Mouse (Mus musculus) forebrain, embryonic 14.5 days (tissue): ENCODE results near the gene Aldoc. TPM values are rescaled to one million over a fixed set of nuclear protein-coding genes. Genes with fewer than 3 reads are reported as not detected.

ENCODE experiments used
- ATAC-seq: fragments of 200-750 bp; cut with Nextera tagmentation; 2 replicates; pipeline ENCODE4 v1.8.0; 2017; ENCODE audit warnings: mild to moderate bottlenecking, moderate library complexity
- DNase-seq: peaks from one replicate; pipeline ENCODE4 v3.0.0-alpha.2; 2015; ENCODE audit warnings: low spot score
- H3K27ac ChIP-seq: fragments of 300-500 bp; sonication (generic); 2 replicates; pipeline ENCODE4 v1.5.1; 2014; ENCODE audit warnings: low read depth, mild to moderate bottlenecking, control low read depth, low read length, moderate library complexity
- H3K27me3 ChIP-seq: fragments of 300-500 bp; sonication (generic); replicated peaks from 2 replicates; pipeline ENCODE4 v1.6.1; 2014; ENCODE audit warnings: low read length, control low read depth, mixed read lengths; ENCODE audit not compliant: control insufficient read depth, insufficient read depth
- H3K36me3 ChIP-seq: fragments of 300-500 bp; sonication (generic); 2 replicates; pipeline ENCODE4 v1.6.1; 2014; ENCODE audit warnings: low read length, control low read depth; ENCODE audit not compliant: control insufficient read depth, insufficient read depth
- H3K4me1 ChIP-seq: fragments of 300-500 bp; sonication (generic); 2 replicates; pipeline ENCODE4 v1.6.1; 2014; ENCODE audit warnings: antibody characterized with exemption, low read length, control low read depth; ENCODE audit not compliant: control insufficient read depth, insufficient read depth
- H3K4me2 ChIP-seq: fragments of 300-500 bp; sonication (generic); 2 replicates; pipeline ENCODE4 v1.6.1; 2014; ENCODE audit warnings: mild to moderate bottlenecking, control low read depth, low read length
- H3K4me3 ChIP-seq: fragments of 300-500 bp; sonication (generic); 2 replicates; pipeline ENCODE4 v1.5.1; 2014; ENCODE audit warnings: low read depth, low read length, control low read depth
- H3K9ac ChIP-seq: fragments of 300-500 bp; sonication (generic); 2 replicates; pipeline ENCODE4 v1.6.1; 2014; ENCODE audit warnings: mild to moderate bottlenecking, low read length, control low read depth, moderate library complexity
- H3K9me3 ChIP-seq: fragments of 300-500 bp; sonication (generic); replicated peaks from 2 replicates; pipeline ENCODE4 v1.6.1; 2016; ENCODE audit warnings: low read length, control low read depth, mixed read lengths; ENCODE audit not compliant: control insufficient read depth
- WGBS: fragments of 180-500 bp; shearing (Covaris S2); extraction: QIAGEN DNeasy Blood & Tissue Kit; methylation state at CpG from one replicate; pipeline ENCODE4 v1.1.7; 2014; 5-methylcytosine and 5-hydroxymethylcytosine counted together
- polyA plus RNA-seq: library from polyadenylated mRNA; unstranded; fragments of >200 nt; fragmentation: Nextera tagmentation; extraction: Ambion mirVana; gene quantifications from 2 replicates; pipeline ENCODE4 v1.2.1, GENCODE M21; 2014

The Aldoc gene
- polyA plus RNA-seq, 1 experiment from 2014 or later = 167 TPM

DNA sequence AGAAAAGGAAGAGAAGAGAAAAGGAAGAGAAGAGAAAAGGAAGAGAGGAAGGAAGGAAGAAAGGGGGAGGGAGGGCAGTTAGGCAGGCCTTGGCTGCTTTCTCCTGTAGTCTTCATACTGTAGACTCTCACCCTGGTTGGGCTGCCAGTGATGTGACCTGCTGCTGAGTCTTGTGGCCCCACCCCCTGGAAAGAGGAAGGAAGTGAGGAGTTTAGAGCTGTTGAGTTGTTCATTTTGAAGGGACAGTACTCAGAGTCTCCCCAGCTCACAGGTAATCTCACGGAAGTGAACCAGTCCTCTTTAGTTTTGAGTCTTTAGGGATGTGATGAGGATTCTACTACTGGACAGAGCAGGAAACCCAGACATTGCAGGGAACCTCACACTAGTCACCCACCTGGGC lies 30.3 kb downstream of the Aldoc start:
- 95% methylated on average over 1 of the region's 1 CpGs for WGBS
- no peak overlapping the region for H3K27ac ChIP-seq
- no peak overlapping the region for H3K4me2 ChIP-seq
- H3K9me3 ChIP-seq = no peaks in the 10 kb centered on the region
- peaks cover 10% of the 10 kb centered on the region for H3K36me3 ChIP-seq
- H3K9ac ChIP-seq = no peak overlapping the region
- no peak for DNase-seq
- ATAC-seq = no peak
- H3K4me1 ChIP-seq = no peaks in the 10 kb centered on the region
- H3K27me3 ChIP-seq = no peaks in the 10 kb centered on the region
- H3K4me3 ChIP-seq = no peak overlapping the region

DNA sequence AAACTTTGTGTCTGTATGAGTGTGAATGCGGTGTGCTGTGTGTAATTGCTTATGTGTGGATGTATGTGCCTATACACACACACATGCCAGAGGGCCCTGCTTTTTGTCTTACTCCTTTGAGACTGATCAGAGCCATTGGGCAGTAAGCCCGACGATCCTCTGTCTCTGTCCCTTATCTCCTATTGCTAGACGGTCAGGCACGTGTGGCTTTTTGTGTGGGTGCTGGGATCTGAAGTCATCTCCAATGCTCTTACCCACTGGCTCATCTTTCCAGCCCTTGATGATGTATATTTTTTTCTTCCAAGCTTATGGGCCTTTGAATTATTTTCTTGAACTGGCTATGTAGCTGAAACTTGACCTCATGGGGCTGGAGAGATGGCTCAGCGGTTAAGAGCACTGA lies 32.1 kb downstream of the Aldoc start:
- H3K4me1 ChIP-seq = no peaks in the 10 kb centered on the region
- DNase-seq = no peak
- no peak overlapping the region for H3K27ac ChIP-seq
- H3K36me3 ChIP-seq = no peaks in the 10 kb centered on the region
- H3K4me3 ChIP-seq = no peak overlapping the region
- no peaks in the 10 kb centered on the region for H3K27me3 ChIP-seq
- H3K9me3 ChIP-seq = no peaks in the 10 kb centered on the region
- WGBS = 85% methylated on average over 6 of the region's 6 CpGs
- no peak for ATAC-seq
- no peak overlapping the region for H3K4me2 ChIP-seq
- no peak overlapping the region for H3K9ac ChIP-seq

DNA sequence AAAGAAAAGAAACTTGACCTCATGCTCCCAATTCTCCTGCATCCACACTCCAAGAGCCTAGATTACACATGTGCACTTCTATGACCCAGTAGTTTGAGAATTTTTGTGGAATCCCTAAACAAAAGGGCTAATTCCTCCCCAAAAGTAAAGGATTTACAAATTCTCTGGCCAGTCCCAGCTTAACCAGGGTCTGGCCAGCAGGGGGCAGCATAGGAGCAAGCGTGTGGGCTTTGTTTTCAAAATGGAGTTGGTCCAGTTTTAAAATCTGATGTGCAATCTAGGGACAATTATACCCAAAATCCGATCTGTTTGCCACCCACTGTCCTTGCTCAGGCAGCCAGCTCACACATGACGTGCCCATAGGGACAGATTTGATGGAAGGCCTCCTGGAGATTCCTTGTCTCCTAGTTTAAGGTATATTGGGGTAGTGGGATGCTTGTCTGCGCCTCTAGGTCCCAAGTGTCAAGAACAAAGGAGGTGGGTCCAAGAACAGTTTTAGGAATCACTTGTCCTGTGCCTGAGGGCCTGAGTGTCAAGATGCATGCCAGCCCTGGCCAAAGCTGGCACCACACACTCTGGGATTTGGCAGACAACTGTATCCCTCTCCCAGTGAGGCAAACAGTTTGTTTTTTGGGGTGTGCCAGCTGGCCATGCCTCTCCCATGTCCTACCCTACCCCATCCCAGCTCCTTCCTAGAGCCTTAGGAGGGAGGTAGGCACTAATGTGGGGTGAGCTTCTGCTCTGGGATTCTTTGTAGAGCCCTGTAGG lies 32.9 kb downstream of the Aldoc start:
- DNase-seq (peak; percentile 79), ATAC-seq (no peak)
- no peak overlapping the region for H3K9ac ChIP-seq
- no peaks in the 10 kb centered on the region for H3K9me3 ChIP-seq
- H3K4me3 ChIP-seq = no peak overlapping the region
- 30% methylated on average over 4 of the region's 4 CpGs for WGBS
- no peaks in the 10 kb centered on the region for H3K4me1 ChIP-seq
- H3K27me3 ChIP-seq = no peaks in the 10 kb centered on the region
- H3K27ac ChIP-seq = no peak overlapping the region
- H3K4me2 ChIP-seq = no peak overlapping the region
- H3K36me3 ChIP-seq = no peaks in the 10 kb centered on the region

DNA sequence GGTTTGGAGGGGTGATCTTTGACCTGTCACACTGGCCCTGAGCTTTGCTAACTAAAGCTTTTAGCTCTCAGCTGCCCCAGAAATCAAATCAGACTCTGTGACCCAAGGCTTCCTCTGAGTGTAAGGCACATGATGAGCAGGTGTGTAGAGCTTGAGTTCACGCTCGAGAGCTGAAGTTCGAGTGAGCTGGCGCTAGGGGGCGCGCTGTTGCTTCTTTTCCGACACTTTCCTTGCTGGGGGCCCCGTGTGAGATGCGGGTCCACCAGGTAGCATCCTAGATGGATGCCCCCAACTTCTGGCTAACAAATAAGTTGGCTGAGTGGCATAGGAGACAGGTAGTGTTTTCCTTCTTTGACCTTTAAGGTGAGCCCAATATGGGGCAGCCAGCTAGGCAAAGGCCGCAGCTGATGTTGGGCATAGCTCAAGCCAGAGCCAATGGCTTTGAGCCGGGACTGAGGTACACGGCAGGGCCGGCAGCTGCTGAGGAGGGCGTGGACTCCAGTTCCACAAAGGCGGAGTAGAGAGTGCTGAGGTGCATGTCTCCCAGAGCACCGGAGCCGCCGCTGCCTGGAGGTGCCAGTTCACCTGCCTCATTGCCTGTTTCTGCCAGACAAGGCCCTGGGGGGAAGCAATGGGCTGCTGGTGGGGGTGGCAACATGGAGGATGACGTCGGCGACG lies 35.7 kb downstream of the Aldoc start:
- Histone ChIP-seq H3K4me3 (no peak overlapping the region), H3K27ac (no peak overlapping the region), H3K27me3 (no peaks in the 10 kb centered on the region), H3K9me3 (no peaks in the 10 kb centered on the region), H3K4me1 (no peaks in the 10 kb centered on the region), H3K4me2 (no peak overlapping the region), H3K36me3 (no peaks in the 10 kb centered on the region), H3K9ac (no peak overlapping the region)
- ATAC-seq = no peak
- 14% methylated on average over 22 of the region's 22 CpGs for WGBS
- DNase-seq = no peak

DNA sequence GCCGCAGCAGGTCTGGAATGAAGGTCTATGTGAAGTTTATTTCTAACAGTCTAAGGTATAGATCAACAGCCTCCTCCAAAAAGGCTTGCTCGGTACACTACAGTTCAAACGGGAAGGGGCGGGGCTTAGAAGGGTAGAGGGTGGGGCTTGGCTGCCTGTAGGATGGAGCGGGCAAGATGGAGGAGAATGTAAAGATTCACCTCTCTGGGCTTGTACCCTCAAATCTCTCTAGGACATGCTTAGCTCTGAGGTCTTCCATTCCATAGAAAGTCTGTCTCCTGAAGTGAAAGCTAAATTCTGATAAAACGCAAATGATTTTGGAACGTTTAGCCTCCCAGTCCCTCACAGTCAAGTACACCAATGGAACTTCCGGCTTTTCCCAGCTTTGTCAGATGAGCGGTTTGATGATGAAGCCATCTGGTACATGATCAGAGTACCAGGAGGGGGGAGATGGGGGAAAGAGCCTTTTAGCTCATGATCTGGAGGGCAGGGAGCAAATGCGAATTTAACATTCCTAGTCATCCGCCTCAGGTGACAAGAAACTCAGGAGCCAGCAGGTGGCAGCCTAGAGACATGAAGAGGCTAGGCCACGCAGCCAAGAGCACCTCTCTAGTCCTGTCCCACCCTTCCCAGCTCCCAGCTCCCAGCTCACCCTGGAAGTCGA lies 37.5 kb downstream of the Aldoc start:
- Histone ChIP-seq H3K27me3 (no peaks in the 10 kb centered on the region), H3K4me3 (peak overlapping the region; percentile 14; the same call in 1 of the 2 replicates), H3K9ac (no peak overlapping the region), H3K9me3 (no peaks in the 10 kb centered on the region), H3K27ac (no peak overlapping the region), H3K4me2 (peak overlapping the region; percentile 41), H3K36me3 (no peaks in the 10 kb centered on the region), H3K4me1 (no peaks in the 10 kb centered on the region)
- peak; percentile 70 for ATAC-seq
- peak; percentile 82 for DNase-seq
- WGBS = 13% methylated on average over 13 of the region's 13 CpGs

DNA sequence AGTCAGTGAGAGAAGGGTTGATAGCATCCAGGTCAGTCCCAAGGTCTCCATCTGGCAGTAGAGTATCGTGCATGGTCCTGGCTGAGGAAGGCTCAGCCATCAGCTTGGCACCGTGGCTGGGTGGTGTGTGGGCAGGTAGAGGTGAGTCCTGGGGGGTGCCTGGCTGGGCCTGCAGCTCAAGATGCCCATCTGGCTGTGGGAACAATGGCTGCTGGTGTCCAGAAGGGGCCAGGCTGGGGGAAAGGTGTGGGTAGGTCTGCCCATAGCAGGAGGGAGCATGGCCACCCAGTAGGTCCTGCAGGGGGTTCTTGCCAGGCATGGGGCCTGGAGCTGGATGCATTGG lies 38.0 kb downstream of the Aldoc start:
- Histone ChIP-seq H3K27ac (no peak overlapping the region), H3K4me2 (no peak overlapping the region), H3K4me3 (no peak overlapping the region), H3K9me3 (no peaks in the 10 kb centered on the region), H3K9ac (no peak overlapping the region), H3K36me3 (no peaks in the 10 kb centered on the region), H3K4me1 (no peaks in the 10 kb centered on the region), H3K27me3 (no peaks in the 10 kb centered on the region)
- DNase-seq (no peak), ATAC-seq (no peak; the same call in 1 of the 2 replicates)
- WGBS = 53% methylated on average over 2 of the region's 2 CpGs

DNA sequence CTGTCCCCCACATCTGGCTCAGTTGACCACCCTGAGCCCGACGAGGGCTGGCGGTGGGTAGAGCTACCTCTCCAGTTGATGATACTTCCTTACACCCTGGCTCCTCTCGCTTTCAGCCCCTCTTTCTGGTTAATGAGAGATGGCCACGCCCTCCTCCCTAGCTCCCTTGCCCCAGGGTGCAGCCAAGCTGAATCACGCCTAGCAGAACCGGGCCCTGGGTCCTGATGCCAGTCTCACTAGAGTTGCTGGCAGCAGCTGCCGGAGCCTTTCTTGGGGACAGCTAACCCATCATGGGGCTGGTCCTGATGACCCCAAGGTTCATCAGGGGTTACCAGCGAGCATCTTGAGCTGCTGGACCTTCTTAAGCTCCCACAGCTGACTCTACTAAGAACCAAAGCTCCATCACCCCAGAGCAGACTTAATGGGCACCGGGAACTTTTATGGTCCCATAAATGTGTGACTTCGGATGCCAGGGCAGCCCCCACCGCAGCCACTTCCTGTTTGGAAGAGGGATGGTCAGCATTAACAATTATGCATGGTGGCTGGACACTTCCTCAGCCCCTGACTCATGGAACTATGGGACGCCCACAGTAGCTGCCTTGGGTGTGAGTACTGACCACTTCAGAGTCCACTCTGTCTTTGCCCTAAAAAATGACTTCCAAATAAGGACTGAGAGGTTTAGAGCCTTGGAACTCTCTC lies 40.7 kb downstream of the Aldoc start:
- H3K4me1 ChIP-seq = no peaks in the 10 kb centered on the region
- H3K9ac ChIP-seq = no peak overlapping the region
- ATAC-seq = no peak
- no peaks in the 10 kb centered on the region for H3K9me3 ChIP-seq
- 84% methylated on average over 13 of the region's 13 CpGs for WGBS
- no peaks in the 10 kb centered on the region for H3K36me3 ChIP-seq
- no peak for DNase-seq
- no peak overlapping the region for H3K4me2 ChIP-seq
- H3K27me3 ChIP-seq = no peaks in the 10 kb centered on the region
- H3K4me3 ChIP-seq = no peak overlapping the region
- H3K27ac ChIP-seq = no peak overlapping the region

DNA sequence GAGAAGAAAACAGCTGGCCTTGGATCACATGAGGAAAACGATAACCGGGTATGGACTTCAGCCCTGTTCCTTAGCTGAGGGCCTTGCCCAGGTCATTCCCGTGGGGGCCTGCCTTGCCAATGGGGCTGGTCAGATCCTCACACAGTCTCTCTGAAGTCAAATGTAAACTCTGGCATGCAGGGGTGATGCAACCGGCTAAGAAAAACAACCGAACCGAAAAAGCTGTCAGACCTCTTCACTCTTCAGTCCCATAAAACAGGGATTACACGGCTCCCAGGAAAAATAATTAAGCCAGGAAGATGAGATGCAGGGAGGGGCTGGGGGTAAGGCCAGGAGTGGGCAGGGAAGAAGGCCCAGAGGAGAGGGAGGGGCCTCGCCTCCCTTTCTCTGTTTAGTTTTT lies 41.3 kb downstream of the Aldoc start:
- no peaks in the 10 kb centered on the region for H3K27me3 ChIP-seq
- H3K27ac ChIP-seq = no peak overlapping the region
- DNase-seq (no peak), ATAC-seq (no peak)
- no peaks in the 10 kb centered on the region for H3K9me3 ChIP-seq
- H3K4me1 ChIP-seq = no peaks in the 10 kb centered on the region
- 58% methylated on average over 8 of the region's 8 CpGs for WGBS
- no peak overlapping the region for H3K4me3 ChIP-seq
- no peak overlapping the region for H3K4me2 ChIP-seq
- no peak overlapping the region for H3K9ac ChIP-seq
- H3K36me3 ChIP-seq = no peaks in the 10 kb centered on the region
